Mouse (Mus musculus) limb, embryonic 14.5 days (tissue): Measurements from ENCODE around the gene Gm20481. TPM values are rescaled to one million over a fixed set of nuclear protein-coding genes. Genes with fewer than 3 reads are reported as not detected.
"Not testable (repeated sequence)": the region's sequence is repeated elsewhere in the genome, so short reads cannot be mapped to it uniquely, and the experiment has no call there.

Experiments
- ATAC-seq: fragments of 200-750 bp; cut with Nextera tagmentation; 2 replicates; pipeline ENCODE4 v1.8.0; 2017; ENCODE audit warnings: low read depth, moderate number of reproducible peaks, moderate TSS enrichment; ENCODE audit not compliant: low FRiP score
- DNase-seq: peaks from one replicate; pipeline ENCODE4 v3.0.0-alpha.2; 2015; ENCODE audit warnings: low spot score
- H3K27ac ChIP-seq: fragments of 300-500 bp; sonication (generic); replicated peaks from 2 replicates; pipeline ENCODE4 v1.5.1; 2014; ENCODE audit warnings: low read depth, mild to moderate bottlenecking, low read length, moderate library complexity, mixed read lengths
- H3K27me3 ChIP-seq: fragments of 300-500 bp; sonication (generic); 2 replicates; pipeline ENCODE4 v1.6.1; 2014; ENCODE audit warnings: low read length, mixed read lengths; ENCODE audit not compliant: control insufficient read depth, insufficient read depth
- H3K36me3 ChIP-seq: fragments of 300-500 bp; sonication (generic); 2 replicates; pipeline ENCODE4 v1.6.1; 2014; ENCODE audit warnings: mild to moderate bottlenecking, low read length, moderate library complexity, mixed read lengths; ENCODE audit not compliant: control insufficient read depth, insufficient read depth
- H3K4me1 ChIP-seq: fragments of 300-500 bp; sonication (generic); 2 replicates; pipeline ENCODE4 v1.6.1; 2014; ENCODE audit warnings: antibody characterized with exemption, low read length, mixed read lengths; ENCODE audit not compliant: control insufficient read depth, insufficient read depth
- H3K4me2 ChIP-seq: fragments of 300-500 bp; sonication (generic); replicated peaks from 2 replicates; pipeline ENCODE4 v1.6.1; 2014; ENCODE audit warnings: low read depth, mild to moderate bottlenecking, low read length, moderate library complexity; ENCODE audit not compliant: severe bottlenecking
- H3K4me3 ChIP-seq: fragments of 300-500 bp; sonication (generic); replicated peaks from 2 replicates; pipeline ENCODE4 v1.5.1; 2014; ENCODE audit warnings: low read length
- H3K9ac ChIP-seq: fragments of 300-500 bp; sonication (generic); 2 replicates; pipeline ENCODE4 v1.6.1; 2014; ENCODE audit warnings: mild to moderate bottlenecking, low read depth, low read length, moderate library complexity; ENCODE audit not compliant: severe bottlenecking
- H3K9me3 ChIP-seq: fragments of 300-500 bp; sonication (generic); 2 replicates; pipeline ENCODE4 v1.6.1; 2016; ENCODE audit warnings: low read length; ENCODE audit not compliant: control insufficient read depth
- POLR2A ChIP-seq: fragments of 200-500 bp; IDR thresholded peaks from 2 replicates; pipeline ENCODE4 v1.8.0; 2012; ENCODE audit warnings: inconsistent platforms, mild to moderate bottlenecking, moderate library complexity, borderline replicate concordance; ENCODE audit not compliant: insufficient read depth, insufficient read length; ENCODE audit errors: extremely low read depth
- whole genome bisulfite sequencing: fragments of 180-500 bp; shearing (Covaris S2); extraction: QIAGEN DNeasy Blood & Tissue Kit; methylation state at CpG from one replicate; pipeline ENCODE4 v1.1.7; 2014; 5-methylcytosine and 5-hydroxymethylcytosine counted together
- polyA plus RNA-seq, 2 experiments: library from polyadenylated mRNA; depleted of rRNA in 1 of 2; stranded (reverse) in 1 of 2; unstranded in 1 of 2; fragments of >200 nt; fragmentation: Nextera tagmentation in 1 of 2; extraction: Ambion mirVana in 1 of 2; gene quantifications; 2 replicates each; pipeline versions ENCODE4 v1.2.1 to v1.2.3; 2012 to 2014

The Gm20481 gene
- polyA plus RNA-seq, 2 experiments: not detected

GRCm38 (mm10) chr17:35004075-35004717 lies 34.5 kb downstream of the Gm20481 start:
- Histone ChIP-seq H3K27me3 (no peaks in the 10 kb centered on the region), H3K4me1 (peaks cover 16% of the 10 kb centered on the region), H3K36me3 (peaks cover 51% of the 10 kb centered on the region), H3K9ac (no peak overlapping the region), H3K27ac (no peak overlapping the region), H3K4me2 (no peak overlapping the region), H3K4me3 (no peak overlapping the region), H3K9me3 (no peaks in the 10 kb centered on the region)
- 95% methylated on average over 17 of the region's 17 CpGs for WGBS
- TF ChIP-seq POLR2A: no peak
- DNase-seq (no peak), ATAC-seq (no peak)

DNA sequence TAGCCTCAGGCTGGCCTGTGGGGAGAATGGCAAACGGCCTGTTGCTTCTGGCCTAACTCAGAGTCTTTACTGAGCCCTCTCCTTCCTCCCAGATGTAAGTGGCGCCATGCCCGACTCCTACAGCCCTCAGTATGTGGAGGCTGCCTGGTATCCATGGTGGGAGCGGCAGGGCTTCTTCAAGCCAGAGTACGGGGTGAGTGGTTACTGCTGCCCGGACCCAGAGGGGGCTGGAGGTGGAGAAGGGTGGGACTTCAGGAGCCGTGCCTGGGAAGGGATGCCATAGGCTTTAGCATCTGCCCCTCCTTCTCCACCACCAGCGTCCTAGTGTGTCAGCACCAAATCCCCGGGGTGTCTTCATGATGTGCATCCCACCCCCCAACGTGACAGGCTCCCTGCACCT lies 35.4 kb downstream of the Gm20481 start:
- Histone ChIP-seq H3K27ac (no peak overlapping the region), H3K9ac (no peak overlapping the region), H3K36me3 (peaks cover 58% of the 10 kb centered on the region), H3K9me3 (no peaks in the 10 kb centered on the region), H3K4me2 (no peak overlapping the region), H3K27me3 (no peaks in the 10 kb centered on the region), H3K4me1 (peaks cover 11% of the 10 kb centered on the region), H3K4me3 (no peak overlapping the region)
- WGBS: 93% methylated on average over 10 of the region's 10 CpGs
- no peak for TF ChIP-seq POLR2A
- DNase-seq (no peak), ATAC-seq (no peak)

DNA sequence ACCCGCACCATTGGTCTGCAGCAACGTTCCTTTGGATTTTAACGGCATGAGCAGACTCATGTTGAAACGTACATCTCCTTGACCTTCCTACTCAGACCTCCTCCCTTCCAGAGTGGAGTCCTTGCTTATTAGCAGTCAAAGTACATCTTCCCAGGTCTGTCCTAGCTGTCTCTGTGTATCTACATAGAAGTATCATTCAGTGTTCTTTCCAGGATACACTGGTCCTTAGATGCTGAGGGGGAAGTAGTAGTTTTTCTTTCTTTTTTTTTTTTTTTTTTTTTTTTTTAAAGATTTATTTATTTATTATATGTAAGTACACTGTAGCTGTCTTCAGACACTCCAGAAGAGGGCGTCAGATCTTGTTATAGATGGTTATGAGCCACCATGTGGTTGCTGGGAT lies 36.2 kb downstream of the Gm20481 start:
- H3K4me1 ChIP-seq: peaks cover 11% of the 10 kb centered on the region
- H3K36me3 ChIP-seq: peaks cover 66% of the 10 kb centered on the region
- not testable (repeated sequence) for H3K9me3 ChIP-seq, H3K4me3 ChIP-seq, H3K27me3 ChIP-seq, H3K27ac ChIP-seq, H3K4me2 ChIP-seq, H3K9ac ChIP-seq, DNase-seq, ATAC-seq
- 94% methylated on average over 4 of the region's 5 CpGs for WGBS

- H3K4me1 ChIP-seq: peaks cover 6% of the 10 kb centered on the region
- no peak overlapping the region for H3K9ac ChIP-seq
- ATAC-seq: no peak
- no peak overlapping the region for H3K27ac ChIP-seq
- peaks cover 82% of the 10 kb centered on the region for H3K36me3 ChIP-seq
- no peak for DNase-seq
- no peaks in the 10 kb centered on the region for H3K27me3 ChIP-seq
- H3K4me3 ChIP-seq: no peak overlapping the region
- H3K4me2 ChIP-seq: no peak overlapping the region
- TF ChIP-seq POLR2A: no peak
- WGBS: 95% methylated on average over 7 of the region's 7 CpGs
- H3K9me3 ChIP-seq: no peaks in the 10 kb centered on the region
Measured at GRCm38 (mm10) chr17:35007387-35007991, 37.8 kb downstream of the Gm20481 start.

- DNase-seq: no peak
- no peak overlapping the region for H3K4me2 ChIP-seq
- ATAC-seq: no peak
- no peak overlapping the region for H3K27ac ChIP-seq
- no peaks in the 10 kb centered on the region for H3K4me1 ChIP-seq
- no peaks in the 10 kb centered on the region for H3K27me3 ChIP-seq
- no peak overlapping the region for H3K4me3 ChIP-seq
- no peaks in the 10 kb centered on the region for H3K9me3 ChIP-seq
- 91% methylated on average over 7 of the region's 7 CpGs for WGBS
- TF ChIP-seq POLR2A: no peak
- H3K9ac ChIP-seq: no peak overlapping the region
- peaks cover 95% of the 10 kb centered on the region for H3K36me3 ChIP-seq
Measured at GRCm38 (mm10) chr17:35009586-35009985, 39.9 kb downstream of the Gm20481 start.
